Mouse (Mus musculus) C2C12 (cell line): ENCODE results near the gene Ddah1. TPM values are rescaled to one million over a fixed set of nuclear protein-coding genes. Genes with fewer than 3 reads are reported as not detected.

Experiments
- H3K27me3 ChIP-seq: one replicate; pipeline ENCODE4 v1.6.1; 2011; ENCODE audit not compliant: control insufficient read depth, insufficient read depth, insufficient read length
- H3K36me3 ChIP-seq: one replicate; pipeline ENCODE4 v1.6.1; 2011; ENCODE audit not compliant: control insufficient read depth, insufficient read depth
- H3K4me3 ChIP-seq: one replicate; pipeline ENCODE4 v1.5.1; 2011; ENCODE audit warnings: mild to moderate bottlenecking, control low read depth; ENCODE audit not compliant: poor library complexity, insufficient read depth, severe bottlenecking
- H3K79me2 ChIP-seq: one replicate; pipeline ENCODE4 v1.6.1; 2011; ENCODE audit not compliant: control insufficient read depth, insufficient read depth
- H3K79me3 ChIP-seq: one replicate; pipeline ENCODE4 v1.6.1; 2011; ENCODE audit warnings: low read depth, control low read depth
- H3ac ChIP-seq: one replicate; pipeline ENCODE3; 2011; ENCODE audit warnings: low read depth; ENCODE audit not compliant: control insufficient read depth, insufficient read length
- CEBPB ChIP-seq: IDR thresholded peaks from one replicate; pipeline ENCODE4 v1.6.1; 2011; ENCODE audit warnings: low read depth, mild to moderate bottlenecking, control low read depth, moderate library complexity
- CTCF ChIP-seq: IDR thresholded peaks from one replicate; pipeline ENCODE4 v1.5.1; 2011; ENCODE audit not compliant: control insufficient read depth, insufficient read depth, insufficient read length
- FOSL1 ChIP-seq: IDR thresholded peaks from one replicate; pipeline ENCODE4 v1.8.0; 2011; ENCODE audit warnings: mild to moderate bottlenecking, low read length; ENCODE audit not compliant: poor library complexity, insufficient read depth, severe bottlenecking
- MAX ChIP-seq: IDR thresholded peaks from one replicate; pipeline ENCODE4 v1.6.1; 2011; ENCODE audit warnings: mild to moderate bottlenecking, control low read depth
- MYOD1 ChIP-seq: IDR thresholded peaks from one replicate; pipeline ENCODE4 v1.6.1; 2011; ENCODE audit warnings: low read depth; ENCODE audit not compliant: control insufficient read depth, insufficient read length
- MYOG ChIP-seq: IDR thresholded peaks from one replicate; pipeline ENCODE4 v1.6.1; 2011; ENCODE audit not compliant: control insufficient read depth, insufficient read length; ENCODE audit errors: extremely low read depth
- USF1 ChIP-seq: IDR thresholded peaks from one replicate; pipeline ENCODE4 v1.6.1; 2011; ENCODE audit warnings: low read depth, mild to moderate bottlenecking, control low read depth, moderate library complexity
- polyA plus RNA-seq: library from polyadenylated mRNA; unstranded; fragments of >200 nt; fragmentation: generic; extraction: Trizol; gene quantifications from one replicate; pipeline ENCODE4 v1.2.1, GENCODE M21; 2012; ENCODE audit warnings: missing spikeins

Gene Ddah1
- polyA plus RNA-seq, 1 experiment: 15.8 TPM

DNA sequence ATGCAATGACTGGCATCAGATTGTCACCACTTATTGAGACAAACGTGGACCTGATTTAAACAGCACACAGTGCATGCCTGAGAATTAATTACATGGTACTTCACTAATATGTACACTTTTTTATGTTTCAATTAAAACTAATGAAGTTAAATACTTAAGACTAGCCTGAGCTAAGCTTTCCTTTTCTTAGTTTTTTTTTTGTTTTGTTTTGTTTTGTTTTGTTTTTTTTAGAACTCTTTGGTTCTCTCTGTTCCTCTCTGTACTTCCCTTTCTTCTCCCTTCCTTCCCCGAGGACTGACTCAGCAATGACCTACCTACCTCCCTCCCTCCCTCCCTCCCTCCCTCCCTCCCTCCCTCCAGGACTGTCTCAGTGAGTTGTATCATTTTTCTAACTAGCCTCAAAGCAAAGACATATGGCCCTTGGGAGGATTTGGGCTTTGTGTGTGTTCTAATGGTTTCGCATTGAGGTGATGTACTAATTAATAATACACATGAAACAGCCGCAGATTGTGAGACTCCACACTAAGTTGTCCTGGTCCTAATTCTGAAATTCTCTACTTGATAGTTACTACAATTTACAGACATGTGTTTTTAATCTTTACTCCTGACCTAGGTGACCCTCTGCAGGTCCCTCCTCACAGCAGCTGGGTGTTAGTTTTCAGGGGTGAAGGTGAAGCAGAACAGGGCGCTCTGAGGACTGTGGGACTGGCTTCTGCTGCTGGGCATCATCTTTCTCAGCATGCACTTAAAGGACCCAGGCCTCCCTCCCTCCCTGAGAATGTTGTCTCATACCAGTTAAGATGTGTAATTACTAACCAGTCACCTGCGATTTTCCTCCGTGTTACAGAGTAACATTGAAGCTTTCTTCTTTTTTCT, 171.3 kb downstream of the Ddah1 start:
- Histone ChIP-seq H3ac (no peak overlapping the region), H3K27me3 (no peaks in the 10 kb centered on the region), H3K79me2 (peaks cover 57% of the 10 kb centered on the region), H3K79me3 (peaks cover 49% of the 10 kb centered on the region), H3K4me3 (no peak overlapping the region), H3K36me3 (peaks cover 60% of the 10 kb centered on the region)
- no peak for TF ChIP-seq CEBPB
- no peak for TF ChIP-seq USF1
- no peak for TF ChIP-seq CTCF
- TF ChIP-seq MAX: no peak
- no peak for TF ChIP-seq MYOG

DNA sequence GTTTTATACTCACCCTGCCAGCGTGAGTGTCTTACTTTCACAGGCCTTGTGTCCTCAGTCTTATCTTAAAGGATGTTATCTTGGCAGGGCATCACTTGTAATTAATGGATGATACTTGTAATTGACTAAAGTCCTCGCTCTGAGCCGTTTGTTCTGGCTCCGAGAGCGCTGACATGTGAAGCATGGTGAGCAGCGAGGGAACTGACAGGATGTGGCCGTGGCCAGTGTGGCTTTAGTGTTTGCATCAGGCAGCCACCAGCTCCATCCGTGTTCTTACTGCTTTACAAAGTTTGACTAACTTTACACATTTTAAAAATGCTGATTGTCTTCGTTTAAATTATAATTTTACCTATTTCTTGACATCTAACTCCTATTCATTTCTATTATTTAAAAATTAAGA, 175.4 kb downstream of the Ddah1 start:
- Histone ChIP-seq H3K79me2 (peaks cover 27% of the 10 kb centered on the region), H3K36me3 (peaks cover 52% of the 10 kb centered on the region), H3K27me3 (no peaks in the 10 kb centered on the region), H3K4me3 (no peak overlapping the region), H3K79me3 (peaks cover 16% of the 10 kb centered on the region), H3ac (no peak overlapping the region)
- TF ChIP-seq USF1 (no peak), MYOD1 (no peak), CEBPB (no peak), FOSL1 (no peak)

- Histone ChIP-seq H3ac (peak within 1 kb of the TSS; percentile 99), H3K79me3 (peaks cover 30% of the 10 kb centered on the region), H3K79me2 (peaks cover 49% of the 10 kb centered on the region), H3K36me3 (peaks cover 50% of the 10 kb centered on the region), H3K27me3 (no peaks in the 10 kb centered on the region), H3K4me3 (peak within 1 kb of the TSS; percentile 83)
- TF ChIP-seq MAX (peak; percentile 19), CTCF (peak; percentile 79), CEBPB (no peak)
Observed at GRCm38 (mm10) chr3:145937505-145938404, 179.3 kb downstream of the Ddah1 start, which contains the start of gene 2410004B18Rik. 2410004B18Rik (plus strand) TSS chr3:145938014.

- H3K36me3 ChIP-seq: peaks cover 49% of the 10 kb centered on the region
- H3K4me3 ChIP-seq: peak overlapping the region; percentile 83
- H3ac ChIP-seq: peak overlapping the region; percentile 99
- peaks cover 36% of the 10 kb centered on the region for H3K79me3 ChIP-seq
- H3K79me2 ChIP-seq: peaks cover 56% of the 10 kb centered on the region
- TF ChIP-seq CEBPB: no peak
- no peak for TF ChIP-seq MAX
- TF ChIP-seq MYOD1: no peak
- TF ChIP-seq FOSL1: no peak
- TF ChIP-seq MYOG: no peak
- no peak for TF ChIP-seq USF1
- TF ChIP-seq CTCF: no peak
- no peaks in the 10 kb centered on the region for H3K27me3 ChIP-seq
Observed at GRCm38 (mm10) chr3:145938405-145939349, 180.2 kb downstream of the Ddah1 start.

DNA sequence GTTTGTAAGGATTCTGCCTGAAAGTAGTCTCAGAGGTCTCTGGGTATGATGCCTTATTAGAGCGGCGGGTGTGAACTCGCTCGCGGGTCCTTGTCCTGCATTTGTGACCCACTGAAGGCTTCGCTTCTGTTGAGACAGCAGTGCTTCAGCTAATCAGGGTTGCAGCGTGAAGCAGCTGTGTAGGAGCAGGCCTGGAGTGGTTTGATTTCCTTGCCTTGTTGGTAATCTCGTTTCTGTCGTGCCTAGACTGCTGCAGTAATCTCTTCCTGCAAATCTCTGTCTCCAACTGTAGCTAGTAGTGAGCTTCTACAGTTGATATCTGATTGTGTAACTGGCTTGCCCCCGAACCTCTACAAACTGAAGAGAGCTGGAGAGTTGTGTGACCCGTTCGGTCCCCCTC, 180.9 kb downstream of the Ddah1 start:
- peaks cover 56% of the 10 kb centered on the region for H3K79me2 ChIP-seq
- H3K79me3 ChIP-seq: peaks cover 36% of the 10 kb centered on the region
- TF ChIP-seq MAX: no peak
- TF ChIP-seq USF1: no peak
- TF ChIP-seq MYOG: no peak
- no peak for TF ChIP-seq CTCF
- TF ChIP-seq FOSL1: no peak
- no peak for TF ChIP-seq CEBPB
- no peak for TF ChIP-seq MYOD1
- no peak overlapping the region for H3K4me3 ChIP-seq
- H3K27me3 ChIP-seq: no peaks in the 10 kb centered on the region
- peaks cover 53% of the 10 kb centered on the region for H3K36me3 ChIP-seq
- peak overlapping the region; percentile 40 for H3ac ChIP-seq
